Mouse (Mus musculus) heart, embryonic 14.5 days (tissue): ENCODE measurements at regions not wholly inside any gene's neighbourhood (a gene's known extent, or its start where the extent isn't known, plus 50 kb on each side); places are given as distances from the start of the nearest gene placed in this dataset. TPM values are rescaled to one million over a fixed set of nuclear protein-coding genes. Genes with fewer than 3 reads are reported as not detected.

Experiments used
- ATAC-seq: fragments of 200-750 bp; cut with Nextera tagmentation; 2 replicates; pipeline ENCODE4 v1.8.0; 2017; ENCODE audit warnings: low read depth, moderate TSS enrichment; ENCODE audit not compliant: insufficient number of reproducible peaks, insufficient read depth, low FRiP score
- H3K27ac ChIP-seq, 2 experiments: fragments of 200-500 bp in 1 of 2; fragments of 300-500 bp in 1 of 2; sonication (generic) in 1 of 2; replicated peaks in 1 of 2; 2 replicates each; pipeline ENCODE4 v1.5.1; 2012 to 2014; ENCODE audit warnings: low read depth in 2 of 2, low read length in 2 of 2, control low read depth in 1 of 2, mild to moderate bottlenecking in 1 of 2, mixed read lengths in 1 of 2; ENCODE audit not compliant: control insufficient read depth in 1 of 2, insufficient read depth in 1 of 2
- H3K27me3 ChIP-seq: fragments of 300-500 bp; sonication (generic); 2 replicates; pipeline ENCODE4 v1.6.1; 2014; ENCODE audit warnings: mild to moderate bottlenecking, low read length, control low read depth; ENCODE audit not compliant: control insufficient read depth, insufficient read depth
- H3K36me3 ChIP-seq: fragments of 300-500 bp; sonication (generic); 2 replicates; pipeline ENCODE4 v1.6.1; 2014; ENCODE audit warnings: mild to moderate bottlenecking, control low read depth, low read length, mixed read lengths; ENCODE audit not compliant: control insufficient read depth, insufficient read depth
- H3K4me1 ChIP-seq, 2 experiments: fragments of 200-500 bp in 1 of 2; fragments of 300-500 bp in 1 of 2; sonication (generic) in 1 of 2; 2 replicates each; pipeline ENCODE4 v1.6.1; 2012 to 2014; ENCODE audit warnings: low read length in 2 of 2, control low read depth in 1 of 2, mixed read lengths in 1 of 2; ENCODE audit not compliant: control insufficient read depth in 2 of 2, insufficient read depth in 2 of 2
- H3K4me2 ChIP-seq: fragments of 300-500 bp; sonication (generic); 2 replicates; pipeline ENCODE4 v1.6.1; 2014; ENCODE audit warnings: mild to moderate bottlenecking, low read length
- H3K4me3 ChIP-seq, 2 experiments: fragments of 200-500 bp in 1 of 2; fragments of 300-500 bp in 1 of 2; sonication (generic) in 1 of 2; 2 replicates each; pipeline ENCODE4 v1.5.1; 2012 to 2014; ENCODE audit warnings: low read length in 2 of 2, mild to moderate bottlenecking in 2 of 2, control low read depth in 1 of 2, low read depth in 1 of 2, moderate library complexity in 1 of 2; ENCODE audit not compliant: control insufficient read depth in 1 of 2, insufficient read depth in 1 of 2
- H3K9ac ChIP-seq: fragments of 300-500 bp; sonication (generic); 2 replicates; pipeline ENCODE4 v1.6.1; 2014; ENCODE audit warnings: mild to moderate bottlenecking, low read length
- H3K9me3 ChIP-seq: fragments of 300-500 bp; sonication (generic); 2 replicates; pipeline ENCODE4 v1.6.1; 2016; ENCODE audit warnings: low read length, control low read depth; ENCODE audit not compliant: control insufficient read depth
- WGBS: fragments of 180-500 bp; shearing (Covaris S2); extraction: QIAGEN DNeasy Blood & Tissue Kit; methylation state at CpG from one replicate; pipeline ENCODE4 v1.1.7; 2014; 5-methylcytosine and 5-hydroxymethylcytosine counted together
- microRNA-seq: library from miRNA; unstranded; fragments of <30 nt; microRNA quantifications from one replicate; pipeline ENCODE4, GENCODE M21; 2016

- ATAC-seq, result no peak
- no peak overlapping the region for H3K9ac ChIP-seq
- H3K4me3 ChIP-seq, result no peak overlapping the region
- H3K4me1 ChIP-seq, result no peaks in the 10 kb centered on the region
- no peak overlapping the region for H3K4me2 ChIP-seq
- no peaks in the 10 kb centered on the region for H3K27me3 ChIP-seq
- WGBS, result 82% methylated on average over 20 of the region's 20 CpGs
- H3K36me3 ChIP-seq, result no peaks in the 10 kb centered on the region
- 0 out of 4 replicates have a peak overlapping the region, but pooled peaks of 1 of the 2 experiments have one; percentile 16 for H3K27ac ChIP-seq
- H3K9me3 ChIP-seq, result no peaks in the 10 kb centered on the region
These were observed 53.4 kb upstream of the Zfp64 start for GRCm38 (mm10) chr2:169008756-169009155.

GRCm38 (mm10) chr2:169008333-169008732 lies 52.9 kb upstream of the Zfp64 start:
- no peak overlapping the region; a peak in 1 of 4 replicates for H3K27ac ChIP-seq
- no peaks in the 10 kb centered on the region for H3K36me3 ChIP-seq
- H3K4me2 ChIP-seq, result no peak overlapping the region
- no peaks in the 10 kb centered on the region for H3K9me3 ChIP-seq
- H3K4me3 ChIP-seq, result no peak overlapping the region
- no peak for ATAC-seq
- no peak overlapping the region for H3K9ac ChIP-seq
- WGBS, result 52% methylated on average over 9 of the region's 9 CpGs
- H3K4me1 ChIP-seq, result no peaks in the 10 kb centered on the region
- no peaks in the 10 kb centered on the region for H3K27me3 ChIP-seq

DNA sequence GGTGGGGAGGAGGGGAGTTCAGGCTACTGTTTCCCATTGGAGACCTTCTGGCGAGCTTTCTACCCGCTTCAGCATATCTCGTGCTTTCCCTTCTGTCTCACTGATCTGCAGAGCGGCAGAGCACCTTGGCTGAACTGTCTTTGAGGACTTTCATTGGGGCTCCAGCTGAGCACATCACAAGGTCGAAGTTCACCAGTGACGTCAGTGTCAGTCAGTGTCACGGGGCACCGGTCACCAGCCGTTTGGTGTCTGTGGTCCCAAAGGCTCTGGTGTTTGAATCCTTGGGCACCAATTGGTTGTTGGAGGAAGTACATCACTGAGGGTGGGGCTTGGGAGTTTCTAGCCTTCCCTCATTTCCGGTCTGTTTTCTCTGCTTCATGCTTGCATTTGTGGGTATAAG lies 51.2 kb upstream of the Zfp64 start:
- H3K27ac ChIP-seq, result no peak overlapping the region
- no peaks in the 10 kb centered on the region for H3K27me3 ChIP-seq
- H3K4me1 ChIP-seq, result no peaks in the 10 kb centered on the region
- no peak overlapping the region for H3K4me2 ChIP-seq
- no peaks in the 10 kb centered on the region for H3K9me3 ChIP-seq
- H3K9ac ChIP-seq, result no peak overlapping the region
- WGBS, result 83% methylated on average over 10 of the region's 10 CpGs
- H3K36me3 ChIP-seq, result no peaks in the 10 kb centered on the region
- no peak for ATAC-seq
- no peak overlapping the region for H3K4me3 ChIP-seq

- Histone ChIP-seq H3K9me3 (no peaks in the 10 kb centered on the region), H3K4me3 (no peak overlapping the region), H3K27me3 (no peaks in the 10 kb centered on the region), H3K9ac (no peak overlapping the region), H3K36me3 (no peaks in the 10 kb centered on the region), H3K4me2 (no peak overlapping the region), H3K27ac (no peak overlapping the region), H3K4me1 (no peaks in the 10 kb centered on the region)
- 82% methylated on average over 7 of the region's 7 CpGs for WGBS
- ATAC-seq, result no peak
These were observed 50.4 kb upstream of the Zfp64 start for GRCm38 (mm10) chr2:169005810-169006209.

Small RNA genes in the stretch of these regions (microRNA-seq; reads per million reads assigned to microRNA genes)
- gene Gm26469, result not detected
